Mouse (Mus musculus): ENCODE measurements around the gene Ccdc88c.

Gene Ccdc88c

GRCm38 (mm10) chr12:100944921-100945336 is 83.9 kb downstream of the Ccdc88c start:
- TF ChIP-seq GATA4 (IDR thresholded peaks at IDR 0.05; ENCODE audit: insufficient replicate concordance, low read length), result no peak

- no peak for TF ChIP-seq GATA4 (IDR thresholded peaks at IDR 0.05; ENCODE audit: insufficient replicate concordance, low read length)
Measured at GRCm38 (mm10) chr12:100943146-100943545, 85.7 kb downstream of the Ccdc88c start.

GRCm38 (mm10) chr12:100941361-100941760 is 87.5 kb downstream of the Ccdc88c start:
- TF ChIP-seq GATA4 (IDR thresholded peaks at IDR 0.05; ENCODE audit: insufficient replicate concordance, low read length), result no peak

- TF ChIP-seq GATA4 (IDR thresholded peaks at IDR 0.05; ENCODE audit: insufficient replicate concordance, low read length), result no peak; the same call in 1 of the 2 replicates
Measured at GRCm38 (mm10) chr12:100937441-100938360, 91.2 kb downstream of the Ccdc88c start.

- no peak for TF ChIP-seq GATA4 (IDR thresholded peaks at IDR 0.05; ENCODE audit: insufficient replicate concordance, low read length)
Measured at GRCm38 (mm10) chr12:100936737-100937136, 92.1 kb downstream of the Ccdc88c start.

GRCm38 (mm10) chr12:100936116-100936515 is 92.7 kb downstream of the Ccdc88c start:
- no peak for TF ChIP-seq GATA4 (IDR thresholded peaks at IDR 0.05; ENCODE audit: insufficient replicate concordance, low read length)

- no peak for TF ChIP-seq GATA4 (IDR thresholded peaks at IDR 0.05; ENCODE audit: insufficient replicate concordance, low read length)
Measured at GRCm38 (mm10) chr12:100934796-100935195, 94.1 kb downstream of the Ccdc88c start.

GRCm38 (mm10) chr12:100931653-100932052 is 97.2 kb downstream of the Ccdc88c start:
- no peak for TF ChIP-seq GATA4 (IDR thresholded peaks at IDR 0.05; ENCODE audit: insufficient replicate concordance, low read length)

- TF ChIP-seq GATA4 (IDR thresholded peaks at IDR 0.05; ENCODE audit: insufficient replicate concordance, low read length), result no peak
Measured at GRCm38 (mm10) chr12:100928286-100928685, 100.6 kb downstream of the Ccdc88c start.

GRCm38 (mm10) chr12:100925644-100926619 is 102.9 kb downstream of the Ccdc88c start:
- no peak for TF ChIP-seq GATA4 (IDR thresholded peaks at IDR 0.05; ENCODE audit: insufficient replicate concordance, low read length)

GRCm38 (mm10) chr12:100924646-100925339 is 104.1 kb downstream of the Ccdc88c start:
- TF ChIP-seq GATA4 (IDR thresholded peaks at IDR 0.05; ENCODE audit: insufficient replicate concordance, low read length), result no peak

- no peak for TF ChIP-seq GATA4 (IDR thresholded peaks at IDR 0.05; ENCODE audit: insufficient replicate concordance, low read length)
Measured at GRCm38 (mm10) chr12:100910731-100911130, 118.1 kb downstream of the Ccdc88c start.

- no peak for TF ChIP-seq GATA4 (IDR thresholded peaks at IDR 0.05; ENCODE audit: insufficient replicate concordance, low read length)
Measured at GRCm38 (mm10) chr12:100909765-100910164, 119.1 kb downstream of the Ccdc88c start.

GRCm38 (mm10) chr12:100908298-100909034 is 120.4 kb downstream of the Ccdc88c start:
- TF ChIP-seq GATA4 (IDR thresholded peaks at IDR 0.05; ENCODE audit: insufficient replicate concordance, low read length), result no peak

Data from liver, adult (tissue).